Mouse (Mus musculus): ENCODE results near the gene Lck.

DNA sequence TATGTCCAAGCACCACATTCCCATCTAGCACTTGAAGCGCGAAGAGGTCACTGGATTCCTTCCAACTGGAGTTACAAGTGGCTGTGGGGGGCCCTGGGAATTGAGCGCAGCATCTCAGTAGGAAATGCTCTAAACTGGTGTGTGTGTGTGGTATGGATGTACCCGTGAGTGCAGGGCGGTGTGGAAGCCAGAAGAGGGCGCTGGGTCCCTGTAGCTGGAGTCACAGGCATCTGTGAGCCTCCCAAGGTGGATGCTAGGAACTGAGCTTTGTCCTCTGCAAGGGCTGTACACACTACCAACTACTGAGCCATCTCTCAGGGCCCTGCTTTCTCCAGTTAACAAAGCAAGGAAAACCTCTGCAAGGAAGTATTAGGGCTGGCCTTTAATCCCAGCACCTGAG, 33.4 kb downstream of the Lck start:
- TF ChIP-seq POLR2A (IDR thresholded peaks at IDR 0.05; ENCODE audit: low read depth, low read length) (no peak), CTCF (IDR thresholded peaks at IDR 0.05; ENCODE audit: extremely low read depth, insufficient read depth, insufficient read length, insufficient replicate concordance) (peak; percentile 40; the same call in 1 of the 2 replicates)

All from spleen, adult 2 months (tissue).